Mouse (Mus musculus) midbrain, postnatal 0 days (tissue): ENCODE data around the gene Col27a1. TPM values are rescaled to one million over a fixed set of nuclear protein-coding genes. Genes with fewer than 3 reads are reported as not detected.

Source experiments
- ATAC-seq: fragments of 200-750 bp; cut with Nextera tagmentation; 2 replicates; pipeline ENCODE4 v1.8.0; 2017; ENCODE audit warnings: moderate number of reproducible peaks, mild to moderate bottlenecking, moderate TSS enrichment, moderate library complexity; ENCODE audit not compliant: low FRiP score
- DNase-seq: peaks from one replicate; pipeline ENCODE4 v3.0.0-alpha.2; 2015; ENCODE audit warnings: low spot score
- H3K27ac ChIP-seq: fragments of 300-500 bp; sonication (generic); 2 replicates; pipeline ENCODE4 v1.5.1; 2014; ENCODE audit warnings: low read depth, mild to moderate bottlenecking, low read length, mixed read lengths
- H3K27me3 ChIP-seq: fragments of 300-500 bp; sonication (generic); 2 replicates; pipeline ENCODE4 v1.6.1; 2014; ENCODE audit warnings: low read length, control low read depth, mixed read lengths; ENCODE audit not compliant: insufficient read depth
- H3K36me3 ChIP-seq: fragments of 300-500 bp; sonication (generic); 2 replicates; pipeline ENCODE4 v1.6.1; 2014; ENCODE audit warnings: low read length, control low read depth, mixed read lengths; ENCODE audit not compliant: insufficient read depth
- H3K4me1 ChIP-seq: fragments of 300-500 bp; sonication (generic); 2 replicates; pipeline ENCODE4 v1.6.1; 2014; ENCODE audit warnings: mild to moderate bottlenecking, control low read depth, antibody characterized with exemption, low read length, mixed read lengths; ENCODE audit not compliant: insufficient read depth
- H3K4me2 ChIP-seq: fragments of 300-500 bp; sonication (generic); 2 replicates; pipeline ENCODE4 v1.6.1; 2014; ENCODE audit warnings: low read depth, mild to moderate bottlenecking, low read length, mixed read lengths; ENCODE audit not compliant: poor library complexity, severe bottlenecking
- H3K4me3 ChIP-seq: fragments of 300-500 bp; sonication (generic); 2 replicates; pipeline ENCODE4 v1.5.1; 2014; ENCODE audit warnings: low read depth, mild to moderate bottlenecking, low read length, moderate library complexity
- H3K9ac ChIP-seq: fragments of 300-500 bp; sonication (generic); replicated peaks from 2 replicates; pipeline ENCODE4 v1.6.1; 2014; ENCODE audit warnings: mild to moderate bottlenecking, low read length, moderate library complexity, mixed read lengths; ENCODE audit not compliant: poor library complexity, severe bottlenecking
- H3K9me3 ChIP-seq: fragments of 300-500 bp; sonication (generic); 2 replicates; pipeline ENCODE4 v1.6.1; 2016; ENCODE audit warnings: low read length, control low read depth
- CTCF ChIP-seq: IDR thresholded peaks from 2 replicates; pipeline ENCODE4 v1.5.1; 2016; ENCODE audit warnings: antibody characterized with exemption, mild to moderate bottlenecking
- WGBS: fragments of 180-500 bp; shearing (Covaris S2); extraction: QIAGEN DNeasy Blood & Tissue Kit; methylation state at CpG from one replicate; pipeline ENCODE4 v1.1.7; 2014; 5-methylcytosine and 5-hydroxymethylcytosine counted together
- polyA plus RNA-seq: library from polyadenylated mRNA; unstranded; fragments of >200 nt; fragmentation: Nextera tagmentation; extraction: Ambion mirVana; gene quantifications from 2 replicates; pipeline ENCODE4 v1.2.1, GENCODE M21; 2015
- total RNA-seq: library from RNA; depleted of rRNA; stranded (reverse); fragments of >200 nt; gene quantifications from 2 replicates; pipeline ENCODE4 v1.2.3, GENCODE M21; 2014

Col27a1 gene
- total and polyA plus RNA-seq, 2 experiments from 2014 or later: 0.88 to 4.8 TPM

DNA sequence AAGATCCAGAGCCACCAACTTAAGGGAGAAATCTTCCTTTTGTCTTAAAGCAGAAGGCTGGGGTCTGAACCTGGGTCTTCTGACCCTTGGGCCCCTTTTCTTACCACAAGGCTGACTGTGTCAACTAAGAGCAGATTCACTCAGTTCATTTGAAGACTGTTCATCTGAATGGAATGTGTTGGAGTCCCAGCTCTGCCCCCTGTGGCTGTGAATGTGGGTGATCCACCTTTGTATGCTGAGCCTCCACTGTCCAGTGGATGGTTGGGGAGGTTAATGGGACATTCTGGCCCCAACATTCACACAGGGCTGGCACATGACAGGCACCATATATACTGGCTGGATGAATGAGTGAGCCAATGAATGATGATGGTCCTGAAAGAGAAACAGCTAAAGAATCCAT is 34.2 kb downstream of the Col27a1 start:
- Histone ChIP-seq H3K4me1 (no peaks in the 10 kb centered on the region), H3K4me3 (no peak overlapping the region), H3K4me2 (no peak overlapping the region), H3K27ac (no peak overlapping the region), H3K36me3 (no peaks in the 10 kb centered on the region), H3K9ac (no peak overlapping the region), H3K9me3 (no peaks in the 10 kb centered on the region), H3K27me3 (no peaks in the 10 kb centered on the region)
- ATAC-seq (no peak), DNase-seq (no peak)
- no peak for TF ChIP-seq CTCF

- Histone ChIP-seq H3K4me3 (no peak overlapping the region), H3K4me2 (no peak overlapping the region), H3K4me1 (no peaks in the 10 kb centered on the region), H3K36me3 (no peaks in the 10 kb centered on the region), H3K9me3 (no peaks in the 10 kb centered on the region), H3K27me3 (no peaks in the 10 kb centered on the region), H3K27ac (no peak overlapping the region), H3K9ac (no peak overlapping the region)
- DNase-seq: no peak
- no peak for TF ChIP-seq CTCF
- no peak for ATAC-seq
- 81% methylated on average over 6 of the region's 6 CpGs for WGBS
Measured at GRCm38 (mm10) chr4:63248951-63249350, 35.1 kb downstream of the Col27a1 start.

DNA sequence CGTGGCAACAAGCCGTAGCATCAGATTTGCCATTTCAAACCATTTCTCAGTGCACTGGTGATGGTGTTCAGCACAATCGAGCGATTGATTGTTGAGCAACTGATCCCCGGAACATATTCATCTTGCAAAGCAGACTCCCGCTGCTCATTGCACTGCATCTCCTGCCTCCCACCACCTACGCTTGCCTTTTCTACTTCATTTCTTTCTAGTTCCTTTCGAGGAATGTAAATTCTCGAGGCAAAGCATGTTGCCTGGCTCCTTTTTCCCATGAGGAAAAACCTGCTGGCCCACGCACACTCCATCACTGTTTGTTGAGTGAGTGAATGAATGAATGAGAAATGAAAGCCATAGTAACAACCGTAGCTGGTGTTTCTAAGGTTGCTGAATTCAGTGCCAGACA is 38.0 kb downstream of the Col27a1 start:
- Histone ChIP-seq H3K4me2 (no peak overlapping the region), H3K27ac (no peak overlapping the region), H3K4me1 (no peaks in the 10 kb centered on the region), H3K36me3 (no peaks in the 10 kb centered on the region), H3K9ac (no peak overlapping the region), H3K9me3 (no peaks in the 10 kb centered on the region), H3K27me3 (no peaks in the 10 kb centered on the region), H3K4me3 (no peak overlapping the region)
- DNase-seq: no peak
- 54% methylated on average over 11 of the region's 11 CpGs for WGBS
- no peak for TF ChIP-seq CTCF
- ATAC-seq: no peak

DNA sequence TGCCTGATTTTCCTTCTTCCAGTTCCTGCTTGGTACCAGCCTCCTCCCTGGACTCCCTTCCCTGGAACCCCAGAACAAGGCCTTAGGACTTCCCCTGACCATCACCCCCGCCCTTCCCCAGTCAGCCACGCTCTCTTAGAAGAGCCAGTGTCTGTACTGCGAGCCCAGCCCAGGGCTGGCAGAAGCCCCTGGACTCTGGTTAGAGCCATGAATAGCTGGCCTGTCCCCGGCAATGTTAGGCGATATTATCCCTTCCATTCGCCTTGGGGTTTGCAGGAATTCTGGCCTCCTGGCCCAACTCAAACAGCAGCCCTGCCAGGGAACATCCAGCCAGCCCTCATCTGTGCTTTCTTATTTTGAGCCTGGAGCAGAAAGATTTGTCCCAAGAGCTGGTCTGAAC is 39.9 kb downstream of the Col27a1 start:
- no peaks in the 10 kb centered on the region for H3K4me1 ChIP-seq
- H3K27me3 ChIP-seq: no peaks in the 10 kb centered on the region
- 78% methylated on average over 6 of the region's 6 CpGs for WGBS
- TF ChIP-seq CTCF: no peak
- DNase-seq (peak; percentile 47), ATAC-seq (no peak)
- no peak overlapping the region for H3K9ac ChIP-seq
- no peaks in the 10 kb centered on the region for H3K9me3 ChIP-seq
- H3K4me3 ChIP-seq: no peak overlapping the region
- H3K36me3 ChIP-seq: no peaks in the 10 kb centered on the region
- no peak overlapping the region for H3K27ac ChIP-seq
- H3K4me2 ChIP-seq: no peak overlapping the region

- 67% methylated on average over 2 of the region's 2 CpGs for WGBS
- Histone ChIP-seq H3K27me3 (no peaks in the 10 kb centered on the region), H3K9me3 (no peaks in the 10 kb centered on the region), H3K9ac (no peak overlapping the region), H3K4me2 (no peak overlapping the region), H3K36me3 (no peaks in the 10 kb centered on the region), H3K27ac (no peak overlapping the region), H3K4me1 (no peaks in the 10 kb centered on the region), H3K4me3 (no peak overlapping the region)
- no peak for DNase-seq
- ATAC-seq: no peak
- no peak for TF ChIP-seq CTCF
Measured at GRCm38 (mm10) chr4:63254151-63254550, 40.3 kb downstream of the Col27a1 start.

- Histone ChIP-seq H3K36me3 (no peaks in the 10 kb centered on the region), H3K4me2 (no peak overlapping the region), H3K4me3 (no peak overlapping the region), H3K27ac (no peak overlapping the region), H3K9me3 (no peaks in the 10 kb centered on the region), H3K4me1 (no peaks in the 10 kb centered on the region), H3K9ac (no peak overlapping the region), H3K27me3 (no peaks in the 10 kb centered on the region)
- 84% methylated on average over 2 of the region's 2 CpGs for WGBS
- TF ChIP-seq CTCF: no peak
- DNase-seq (no peak), ATAC-seq (no peak)
Measured at GRCm38 (mm10) chr4:63256371-63256770, 42.6 kb downstream of the Col27a1 start.
